Mouse (Mus musculus): ENCODE data around the gene Nop9.

Nop9 gene

DNA sequence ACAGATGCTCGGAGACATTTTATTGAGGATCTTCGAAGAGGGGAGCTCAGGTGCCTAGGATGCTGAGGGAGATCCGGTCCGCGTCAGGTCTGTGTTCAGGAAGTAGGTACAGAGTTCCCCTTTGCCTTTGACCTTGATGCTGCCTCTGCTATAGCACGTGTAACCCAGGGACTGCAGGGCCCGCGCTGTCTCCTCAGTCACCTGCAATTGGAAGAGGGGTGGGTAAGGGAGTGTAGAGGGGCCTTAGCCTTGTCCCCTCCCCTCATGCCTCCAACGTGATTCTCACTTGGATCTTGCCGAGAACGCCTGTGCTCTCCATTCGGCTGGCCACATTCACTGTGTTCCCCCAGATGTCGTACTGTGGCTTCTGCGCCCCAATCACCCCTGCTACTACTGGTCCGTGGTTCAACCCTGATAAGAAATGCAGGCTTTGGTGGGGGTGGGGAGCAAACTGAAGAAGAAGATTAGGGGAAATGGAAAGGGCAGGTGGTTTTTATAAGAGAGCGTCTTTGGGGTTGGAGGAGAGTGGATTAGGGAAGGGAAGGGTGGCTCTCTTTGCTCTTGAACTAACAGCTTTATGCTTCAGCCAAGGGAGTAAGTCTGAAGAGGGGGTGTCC lies 23.7 kb downstream of the Nop9 start:
- DNase-seq (ENCODE audit: low spot score): no peak

DNA sequence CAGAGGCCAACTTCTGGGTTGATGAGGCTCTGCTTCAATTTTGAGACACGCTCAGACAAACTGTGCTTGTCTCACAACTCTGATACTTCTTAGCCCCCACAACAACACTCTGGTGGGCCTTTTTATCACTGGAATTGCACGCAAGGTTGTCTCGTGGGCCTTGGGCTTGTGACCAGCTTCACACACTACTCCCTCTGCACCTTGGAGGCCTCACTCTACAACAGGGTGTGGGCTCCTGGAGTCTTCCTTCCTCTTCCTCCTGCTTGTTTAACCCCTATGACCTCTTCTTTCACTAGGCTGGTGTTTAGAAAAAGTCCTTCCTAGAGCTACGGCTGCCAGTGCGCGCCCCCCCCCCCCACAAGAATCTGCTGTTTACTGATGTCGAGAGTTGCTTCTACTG lies 31.2 kb downstream of the Nop9 start:
- no peak for DNase-seq (ENCODE audit: low spot score)

DNA sequence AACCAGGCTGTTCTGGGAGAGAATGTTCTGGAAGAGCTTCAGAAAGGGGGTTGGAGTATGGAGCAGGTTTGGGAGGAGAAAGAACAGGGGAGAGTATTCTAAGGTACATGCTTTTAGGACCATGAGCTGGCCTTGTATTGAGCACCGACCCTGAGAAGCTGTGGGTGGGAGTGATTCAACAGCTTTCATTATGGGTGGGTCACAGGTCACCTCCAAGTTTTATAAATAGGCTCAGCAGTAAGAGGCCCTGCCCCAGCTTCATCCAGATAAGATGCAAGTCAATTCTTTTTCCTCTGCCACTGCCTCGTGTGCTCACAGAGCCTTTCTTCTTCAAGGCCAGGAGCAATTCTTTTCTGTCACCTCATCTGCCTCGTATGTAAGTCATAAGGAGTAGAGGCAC lies 31.7 kb downstream of the Nop9 start:
- no peak for DNase-seq (ENCODE audit: low spot score)

DNA sequence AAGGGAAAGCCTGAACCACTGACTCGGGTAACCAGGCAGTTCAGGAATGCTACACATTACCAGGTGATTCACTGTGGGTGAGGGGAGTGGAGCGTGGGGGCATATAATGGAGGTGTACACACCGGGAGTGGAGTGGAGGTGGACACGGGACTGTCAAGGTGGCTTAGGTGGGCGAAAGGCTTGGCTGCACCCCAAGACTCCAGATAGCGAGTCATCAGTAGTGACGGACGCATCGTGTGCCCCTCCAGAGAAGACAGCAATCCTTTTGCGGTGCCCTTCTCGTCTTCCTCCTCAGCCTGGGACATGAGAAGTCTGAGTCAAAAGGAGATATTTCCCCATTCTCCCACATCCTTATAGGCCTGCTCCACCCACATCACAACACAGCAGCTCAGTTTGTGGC lies 32.3 kb downstream of the Nop9 start:
- no peak for DNase-seq (ENCODE audit: low spot score)

DNA sequence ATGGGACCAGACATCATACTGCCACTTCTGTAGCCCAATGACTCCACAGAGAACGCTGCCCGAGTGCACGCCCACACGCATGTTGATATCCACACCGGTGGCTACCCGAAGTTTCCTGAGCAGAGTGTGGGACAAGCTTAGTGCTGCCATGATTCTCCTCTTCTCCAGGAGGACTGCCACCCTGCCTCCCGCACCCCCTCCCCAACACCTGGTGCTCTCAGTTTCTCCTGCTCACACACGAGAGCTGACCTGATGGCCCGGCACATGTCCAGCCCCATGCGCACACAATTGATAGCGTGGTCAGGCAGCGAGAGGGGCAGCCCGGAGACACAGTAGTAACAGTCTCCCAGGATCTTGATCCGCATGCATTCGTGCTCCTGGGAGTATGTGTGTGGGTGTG lies 33.2 kb downstream of the Nop9 start:
- DNase-seq (ENCODE audit: low spot score): no peak

DNA sequence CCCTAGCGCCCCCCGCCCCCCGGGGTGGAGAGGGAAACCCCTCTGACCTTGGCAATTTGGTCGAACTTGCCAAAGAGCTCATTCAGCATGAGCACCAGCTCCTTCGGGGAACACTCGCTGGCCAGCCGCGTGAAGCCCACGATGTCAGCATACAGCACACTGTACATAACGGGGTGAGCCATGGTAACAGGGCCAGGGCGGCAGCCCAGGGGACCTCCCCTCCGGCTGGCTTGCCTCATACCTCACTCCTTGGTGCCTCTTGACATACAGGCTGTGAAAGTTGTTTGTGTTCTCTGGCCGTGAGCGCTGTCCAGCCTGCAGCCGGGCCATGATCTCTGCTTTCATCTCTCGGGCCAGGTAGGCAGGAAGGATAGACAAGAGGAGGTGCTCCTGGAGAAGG lies 34.2 kb downstream of the Nop9 start:
- DNase-seq (ENCODE audit: low spot score): no peak

DNA sequence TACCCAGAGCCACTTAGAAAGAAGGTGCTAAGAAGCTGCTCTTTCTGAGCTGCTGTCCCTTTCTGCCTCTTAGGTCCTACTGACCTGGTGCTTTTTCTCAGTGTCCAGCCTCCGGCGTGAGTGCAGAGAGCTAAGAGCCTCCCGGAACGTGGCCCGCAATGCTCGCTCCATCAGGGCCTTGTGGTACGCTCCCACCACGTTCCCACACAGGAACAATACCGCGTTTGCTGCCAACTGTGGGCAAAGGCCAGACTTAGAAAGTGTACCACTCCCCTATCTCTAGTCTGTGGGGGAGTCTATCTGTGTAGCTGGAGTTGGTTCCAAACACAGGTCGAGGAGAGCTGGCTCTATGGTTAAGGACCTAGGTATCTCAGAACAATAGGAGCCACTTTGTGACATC lies 35.2 kb downstream of the Nop9 start:
- no peak for DNase-seq (ENCODE audit: low spot score)

DNA sequence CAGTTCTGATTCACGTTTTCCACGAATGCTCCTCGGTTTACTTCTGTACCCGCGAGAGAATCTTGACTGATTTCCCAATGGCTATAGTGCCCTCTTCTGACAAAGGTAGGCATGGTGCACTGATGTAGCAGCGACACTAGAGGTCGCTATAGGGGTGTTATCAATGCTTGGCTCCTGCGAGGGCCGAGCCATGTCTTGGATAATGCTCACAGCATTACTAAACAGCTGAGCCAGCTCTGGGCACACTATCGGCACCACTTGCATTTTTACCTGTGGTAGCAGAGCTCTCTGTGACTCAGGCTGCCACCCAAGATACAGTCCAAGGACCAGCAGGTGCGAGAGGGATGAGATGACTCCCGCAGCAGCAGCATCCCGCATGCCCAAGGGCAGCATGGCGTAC lies 35.8 kb downstream of the Nop9 start:
- peak; percentile 57 for DNase-seq (ENCODE audit: low spot score)

DNA sequence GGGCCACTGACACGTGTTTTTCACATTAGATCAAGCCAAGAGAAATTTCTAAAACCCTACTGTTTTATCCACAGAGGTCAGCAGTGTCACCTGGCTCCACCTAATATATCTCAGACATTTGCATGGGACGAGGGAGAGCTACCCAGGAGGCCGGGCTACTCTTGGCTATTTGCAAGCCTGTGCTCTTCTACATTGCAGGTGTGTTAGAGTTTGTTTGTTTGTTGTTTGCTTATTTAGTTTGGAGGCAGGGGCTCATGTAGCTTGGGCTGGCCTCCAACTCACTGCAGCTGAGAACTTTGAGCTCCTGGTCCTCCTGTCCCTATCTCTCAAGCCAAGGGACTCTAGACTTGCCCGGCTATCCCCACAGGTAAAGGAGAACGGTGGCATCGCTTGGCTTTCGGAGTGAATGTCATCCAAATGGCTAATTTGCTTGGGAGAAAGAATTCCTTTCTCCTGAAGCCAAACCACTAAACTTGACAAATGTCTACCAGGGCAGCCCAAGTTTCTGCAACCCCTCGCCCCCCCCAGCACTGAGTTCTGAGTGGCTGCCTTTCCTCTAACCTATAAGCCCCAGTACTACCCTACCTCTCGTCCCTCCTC lies 37.0 kb downstream of the Nop9 start:
- DNase-seq (ENCODE audit: low spot score): no peak

DNA sequence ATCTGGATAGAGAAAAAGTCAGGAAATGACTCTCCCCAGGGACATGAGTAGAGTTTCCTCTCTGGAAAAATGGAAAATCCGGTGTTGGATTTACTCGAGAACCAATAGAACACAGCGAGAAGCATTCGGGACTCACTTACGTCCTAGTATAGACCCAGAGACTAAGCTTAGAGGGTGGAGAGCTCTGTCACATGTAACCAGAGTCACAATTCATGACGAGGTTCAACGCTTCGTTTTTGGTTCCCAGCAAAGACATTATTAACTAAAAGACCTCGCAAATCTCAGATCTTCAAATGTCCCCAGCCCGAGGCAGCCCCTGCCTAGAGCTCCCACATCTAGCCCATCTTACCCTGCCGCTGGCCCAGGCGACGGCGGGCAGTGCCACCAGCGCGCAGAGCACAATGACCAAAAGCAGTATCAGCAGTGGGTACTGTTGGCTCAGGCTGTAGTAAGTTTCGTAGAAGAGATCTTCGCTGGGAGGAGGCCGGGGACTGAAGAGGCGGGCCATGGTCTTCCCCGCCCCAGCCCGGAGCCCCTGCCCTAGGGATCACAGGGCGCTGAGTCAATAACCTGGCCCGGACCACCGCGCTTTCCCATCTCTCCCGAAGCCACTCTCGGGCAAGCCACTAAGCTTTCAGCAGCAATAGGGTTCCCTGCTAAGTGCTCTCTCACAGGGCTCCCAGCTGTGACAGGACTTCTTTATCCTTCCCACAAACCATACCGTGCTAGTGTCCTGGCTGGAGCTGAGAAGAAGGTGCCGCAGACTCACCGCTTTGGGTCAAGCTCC lies 37.9 kb downstream of the Nop9 start:
- no peak for DNase-seq (ENCODE audit: low spot score)

DNA sequence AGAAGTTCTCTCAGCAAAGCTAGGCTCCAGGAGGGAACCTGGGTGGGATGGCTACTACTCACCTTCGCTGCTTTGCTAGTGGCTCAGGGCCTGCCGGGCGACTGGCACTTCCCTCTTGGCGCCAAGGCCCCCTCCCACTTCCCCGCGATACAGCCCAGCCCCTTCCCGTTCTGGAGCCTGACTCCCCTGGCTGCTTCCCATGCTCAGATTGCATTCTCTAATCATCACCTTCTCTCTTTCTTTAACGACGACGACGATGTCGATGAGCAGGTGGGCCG lies 38.4 kb downstream of the Nop9 start, which contains the start of gene Adcy4:
TSS of gene Adcy4 (minus strand) at position 138 of the 278 bp plus-strand sequence.
- DNase-seq (ENCODE audit: low spot score): no peak

DNA sequence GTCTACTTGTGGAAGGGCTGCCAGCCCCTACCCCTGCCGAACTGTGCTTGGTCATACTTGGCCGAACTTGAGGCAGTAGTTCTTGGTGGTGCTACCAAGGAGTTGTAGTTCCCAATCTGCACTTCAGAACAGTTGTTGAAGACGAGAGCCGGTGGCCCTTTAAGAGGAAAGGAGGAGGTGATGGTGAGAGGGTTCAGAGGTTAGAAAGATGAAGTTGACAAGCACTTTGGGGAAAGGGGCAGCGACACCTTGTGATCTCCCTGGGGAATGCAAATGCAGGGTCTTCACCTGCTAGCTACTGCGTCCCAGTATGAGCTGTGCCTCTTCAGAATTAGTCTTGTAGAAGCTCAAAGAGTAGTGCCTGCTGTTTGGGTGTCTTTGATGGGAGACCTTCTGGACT lies 39.7 kb downstream of the Nop9 start:
- DNase-seq (ENCODE audit: low spot score): no peak

DNA sequence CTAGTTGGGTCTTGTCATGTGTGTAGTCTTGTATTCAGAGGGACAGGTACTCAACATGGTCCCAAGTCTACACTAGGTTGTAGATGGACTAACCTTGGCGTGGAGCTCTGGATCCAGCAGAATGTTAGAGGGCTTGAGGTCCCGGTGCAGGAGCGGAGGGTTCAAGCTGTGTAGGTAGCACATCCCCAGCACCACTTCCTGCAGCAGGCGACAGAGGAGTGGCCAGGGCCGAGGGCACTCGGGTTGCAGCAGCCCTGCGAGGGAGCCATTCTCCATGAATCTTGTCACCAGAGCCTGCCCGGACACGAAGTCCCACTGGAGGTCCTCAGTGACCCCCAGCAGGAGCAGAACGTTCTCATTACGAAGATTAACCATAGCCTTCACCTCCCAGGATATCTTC lies 42.2 kb downstream of the Nop9 start:
- no peak for DNase-seq (ENCODE audit: low spot score)

DNA sequence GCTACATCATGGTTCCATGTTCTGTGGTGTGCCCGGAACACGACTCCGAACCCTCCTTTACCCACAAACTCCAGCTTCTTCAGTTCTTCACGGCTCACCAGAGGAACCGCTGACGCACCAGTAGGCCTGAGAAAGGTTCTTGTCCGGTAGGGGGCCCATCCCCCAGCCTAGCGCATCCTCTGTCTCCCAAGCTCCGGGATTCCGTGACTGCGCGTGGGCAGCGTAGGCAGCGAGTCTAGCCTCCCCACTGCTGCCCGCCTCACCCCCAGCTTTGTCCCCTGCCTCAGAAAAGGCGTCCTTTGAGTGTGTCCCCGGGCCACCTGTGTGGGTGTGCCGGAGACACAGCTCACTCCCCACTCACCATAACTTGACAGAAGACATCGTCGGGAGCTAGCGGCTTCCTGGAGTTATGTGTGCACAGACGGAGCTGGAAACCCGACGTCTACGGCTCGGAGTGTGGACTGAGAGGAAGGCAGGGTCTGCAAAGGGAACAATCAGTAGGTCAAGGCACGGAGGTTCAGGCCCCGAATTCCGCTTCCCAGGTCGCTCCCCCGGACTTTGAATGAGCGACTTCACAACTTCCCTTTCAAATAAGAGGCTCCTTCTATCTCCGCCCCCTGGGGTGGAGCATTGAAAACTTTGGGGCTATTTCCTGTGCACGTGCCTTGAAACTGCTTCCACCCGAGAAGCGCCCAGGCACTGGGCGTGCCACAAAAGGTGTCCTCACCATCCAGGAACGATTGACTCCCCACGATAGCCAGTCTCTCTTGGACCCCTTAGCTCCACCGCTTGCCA lies 43.0 kb downstream of the Nop9 start, which contains the start of gene Ripk3:
TSS of gene Ripk3 (minus strand) at position 610 of the 795 bp plus-strand sequence.
- peak; percentile 80 for DNase-seq (ENCODE audit: low spot score)

DNA sequence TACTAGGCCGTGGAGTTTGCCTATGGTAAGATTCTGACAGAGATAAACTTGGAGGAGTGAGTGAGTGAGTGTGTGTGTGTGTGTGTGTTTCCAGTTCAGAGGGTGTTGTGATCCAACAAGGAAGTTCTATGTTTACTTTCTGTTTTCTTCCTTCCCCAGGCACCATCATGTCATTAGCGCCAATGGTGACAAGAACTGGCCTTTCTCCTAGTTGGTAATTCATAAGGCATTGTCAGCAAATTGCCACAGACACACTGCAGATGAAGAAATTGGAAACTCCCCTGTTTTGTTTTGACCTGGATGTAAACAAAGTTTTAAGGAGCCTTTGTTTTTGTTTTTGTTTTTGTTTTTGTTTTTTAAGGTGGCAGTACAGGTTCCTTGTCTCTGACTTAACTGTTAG lies 48.0 kb downstream of the Nop9 start:
- no peak for DNase-seq (ENCODE audit: low spot score)

DNA sequence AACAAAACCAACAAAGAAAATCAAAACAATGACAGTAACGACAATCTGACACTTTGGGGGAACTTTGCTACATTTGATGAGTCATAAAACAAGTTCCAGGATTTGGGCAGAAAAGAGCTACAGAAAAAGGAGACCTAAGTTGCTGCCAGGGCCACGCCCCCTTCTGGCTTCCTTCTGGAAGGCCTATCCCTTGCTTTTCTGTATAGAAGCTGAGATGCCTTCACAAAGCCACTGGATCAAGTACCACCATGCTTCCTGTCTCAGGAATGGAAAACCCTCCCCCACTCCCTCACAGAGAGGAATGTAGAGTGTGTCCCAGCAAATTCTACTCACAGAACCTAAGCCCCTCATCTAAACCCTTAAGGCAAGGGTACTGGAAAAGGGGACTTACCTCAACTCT lies 48.5 kb downstream of the Nop9 start:
- no peak for DNase-seq (ENCODE audit: low spot score)

DNA sequence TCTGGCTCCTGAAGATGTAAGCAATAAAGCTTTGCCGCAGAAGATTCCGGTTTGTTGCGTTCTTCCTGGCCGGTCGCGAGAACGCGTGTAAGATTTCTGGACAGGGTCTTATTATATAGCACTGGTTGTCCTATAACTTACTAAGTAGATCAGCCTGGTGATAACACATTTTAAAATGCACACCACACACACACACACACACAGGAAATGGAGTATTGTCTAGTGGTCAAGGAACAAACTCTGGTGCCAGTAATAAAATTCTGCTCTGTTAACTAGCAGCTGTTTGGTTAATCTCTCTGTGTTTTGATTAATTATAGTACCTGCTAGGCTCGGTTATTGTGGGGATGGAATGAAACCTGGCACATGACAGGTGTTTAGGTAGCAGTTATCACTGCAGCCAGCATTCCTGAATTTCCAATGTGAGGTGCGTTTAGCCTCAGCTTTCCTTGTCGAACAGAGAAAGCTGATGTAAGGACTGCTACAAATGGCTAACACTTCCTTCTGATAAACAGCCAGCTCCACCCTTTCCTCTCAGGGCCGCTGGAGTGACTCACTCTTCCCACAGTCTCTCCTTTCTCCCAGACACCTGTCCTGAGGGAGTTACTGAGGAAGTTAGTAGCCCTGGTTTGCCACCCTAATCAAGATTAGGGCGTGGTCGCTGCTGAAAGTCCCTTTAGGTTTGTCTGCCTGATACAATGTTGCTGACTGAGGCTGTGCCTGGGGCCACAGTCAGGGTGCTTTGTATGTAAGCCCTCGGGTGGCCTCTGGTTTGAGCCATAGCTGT lies 50.1 kb downstream of the Nop9 start:
- no peak for DNase-seq (ENCODE audit: low spot score)

Measured in T-cell, adult 2 months (primary cell).